Mouse (Mus musculus) hindbrain, embryonic 16.5 days (tissue): ENCODE measurements around the gene Gngt2. TPM values are rescaled to one million over a fixed set of nuclear protein-coding genes. Genes with fewer than 3 reads are reported as not detected.

Experiments
- ATAC-seq: fragments of 200-750 bp; cut with Nextera tagmentation; 2 replicates; pipeline ENCODE4 v1.8.0; 2017; ENCODE audit warnings: moderate TSS enrichment, moderate library complexity
- H3K27ac ChIP-seq: fragments of 300-500 bp; sonication (generic); 2 replicates; pipeline ENCODE4 v1.5.1; 2014; ENCODE audit warnings: low read depth, mild to moderate bottlenecking, control low read depth, low read length, moderate library complexity
- H3K27me3 ChIP-seq: fragments of 300-500 bp; sonication (generic); replicated peaks from 2 replicates; pipeline ENCODE4 v1.6.1; 2014; ENCODE audit warnings: low read length; ENCODE audit not compliant: control insufficient read depth, insufficient read depth
- H3K36me3 ChIP-seq: fragments of 300-500 bp; sonication (generic); 2 replicates; pipeline ENCODE4 v1.6.1; 2014; ENCODE audit warnings: mild to moderate bottlenecking, low read length, moderate library complexity, mixed read lengths; ENCODE audit not compliant: control insufficient read depth, insufficient read depth
- H3K4me1 ChIP-seq: fragments of 300-500 bp; sonication (generic); 2 replicates; pipeline ENCODE4 v1.6.1; 2014; ENCODE audit warnings: low read depth, low read length; ENCODE audit not compliant: control insufficient read depth, insufficient read depth
- H3K4me2 ChIP-seq: fragments of 300-500 bp; sonication (generic); 2 replicates; pipeline ENCODE4 v1.6.1; 2014; ENCODE audit warnings: mild to moderate bottlenecking, low read length, control low read depth, moderate library complexity
- H3K4me3 ChIP-seq: fragments of 300-500 bp; sonication (generic); 2 replicates; pipeline ENCODE4 v1.5.1; 2014; ENCODE audit warnings: mild to moderate bottlenecking, low read length, control low read depth, moderate library complexity
- H3K9ac ChIP-seq: fragments of 300-500 bp; sonication (generic); 2 replicates; pipeline ENCODE4 v1.6.1; 2014; ENCODE audit warnings: low read depth, mild to moderate bottlenecking, control low read depth, low read length, moderate library complexity
- H3K9me3 ChIP-seq: fragments of 300-500 bp; sonication (generic); 2 replicates; pipeline ENCODE4 v1.6.1; 2014; ENCODE audit warnings: mild to moderate bottlenecking, low read length, moderate library complexity; ENCODE audit not compliant: control insufficient read depth
- WGBS: fragments of 180-500 bp; shearing (Covaris S2); extraction: QIAGEN DNeasy Blood & Tissue Kit; methylation state at CpG from one replicate; pipeline ENCODE4 v1.1.7; 2014; 5-methylcytosine and 5-hydroxymethylcytosine counted together
- polyA plus RNA-seq: library from polyadenylated mRNA; unstranded; fragments of >200 nt; fragmentation: Nextera tagmentation; extraction: Ambion mirVana; gene quantifications from 2 replicates; pipeline ENCODE4 v1.2.1, GENCODE M21; 2015

The Gngt2 gene
- polyA plus RNA-seq, 1 experiment from 2014 or later: 3.7 TPM

DNA sequence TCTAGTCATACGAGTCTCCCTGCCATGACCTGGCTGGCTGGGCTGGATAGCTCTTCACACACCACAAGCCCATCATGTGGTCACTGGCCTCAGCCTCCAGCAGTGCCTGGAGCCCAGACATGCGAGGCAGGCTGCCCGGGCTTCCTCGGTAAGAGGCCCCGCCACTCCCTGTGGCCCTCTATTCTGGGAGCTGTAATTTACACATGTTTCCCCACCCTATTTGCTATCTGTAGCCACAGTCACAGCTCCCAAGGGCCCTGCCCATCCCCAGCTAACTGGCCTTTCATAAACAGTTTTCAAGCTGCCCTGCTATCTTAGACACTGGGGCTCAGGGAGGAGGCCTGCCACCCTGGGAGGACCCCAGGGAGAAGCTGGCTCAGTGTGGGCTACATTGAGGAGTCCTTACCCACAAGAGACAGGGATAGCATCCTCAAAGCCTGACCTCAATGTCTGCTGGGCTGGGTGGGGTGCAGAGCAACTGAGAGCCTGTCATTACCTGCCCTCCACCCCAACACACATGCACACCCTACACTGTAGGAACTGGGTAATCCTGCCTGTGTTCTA lies 28.5 kb upstream of the Gngt2 start:
- ATAC-seq: no peak
- 86% methylated on average over 5 of the region's 5 CpGs for WGBS
- Histone ChIP-seq H3K36me3 (no peaks in the 10 kb centered on the region), H3K4me2 (no peak overlapping the region), H3K27me3 (no peaks in the 10 kb centered on the region), H3K4me3 (no peak overlapping the region), H3K9me3 (no peaks in the 10 kb centered on the region), H3K4me1 (no peaks in the 10 kb centered on the region), H3K9ac (no peak overlapping the region), H3K27ac (no peak overlapping the region)

DNA sequence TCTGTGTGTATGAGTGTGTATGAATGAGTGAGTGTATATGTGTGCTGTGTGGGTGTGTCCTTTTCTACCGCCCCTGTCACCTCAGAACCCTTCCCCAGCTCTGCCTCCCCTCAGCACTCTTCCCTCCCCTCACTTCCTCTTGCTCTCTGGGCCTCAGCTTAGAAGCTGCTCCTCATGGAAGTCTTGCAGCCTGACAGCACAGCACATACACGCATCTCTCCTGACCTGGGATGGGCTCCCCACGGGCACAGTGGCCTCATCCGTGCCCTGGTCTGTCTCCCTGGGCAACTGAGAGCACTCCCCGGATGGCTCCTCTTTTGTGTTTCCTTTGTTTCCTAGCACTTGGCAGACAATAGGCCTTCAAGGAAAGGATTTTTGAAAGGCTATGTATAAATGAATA lies 27.4 kb upstream of the Gngt2 start:
- H3K27me3 ChIP-seq: no peaks in the 10 kb centered on the region
- no peak overlapping the region for H3K4me2 ChIP-seq
- H3K4me3 ChIP-seq: no peak overlapping the region
- ATAC-seq: no peak
- H3K36me3 ChIP-seq: no peaks in the 10 kb centered on the region
- no peak overlapping the region for H3K9ac ChIP-seq
- H3K4me1 ChIP-seq: no peaks in the 10 kb centered on the region
- WGBS: 9% methylated on average over 5 of the region's 5 CpGs
- no peaks in the 10 kb centered on the region for H3K9me3 ChIP-seq
- H3K27ac ChIP-seq: no peak overlapping the region

DNA sequence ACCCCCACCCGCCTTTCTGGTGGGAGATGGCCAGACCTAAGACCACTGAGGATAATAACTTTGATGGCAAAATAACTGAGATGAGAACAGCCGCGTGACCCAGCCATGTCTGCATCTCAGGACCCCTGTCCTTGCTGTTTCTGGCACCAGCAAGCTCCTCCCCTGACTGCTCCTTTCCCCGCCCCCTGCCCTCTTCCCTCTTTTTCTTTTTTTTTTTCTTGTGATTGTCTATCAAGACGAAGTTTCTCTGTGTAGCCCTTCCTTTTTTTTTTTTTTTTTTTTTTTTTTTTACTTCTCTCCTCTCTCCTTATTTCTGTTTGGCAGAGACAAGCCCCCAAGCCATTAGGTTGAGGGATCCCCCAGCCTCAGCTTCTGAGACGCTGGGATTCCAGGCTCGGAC lies 26.2 kb upstream of the Gngt2 start:
- no peak for ATAC-seq
- no peaks in the 10 kb centered on the region for H3K36me3 ChIP-seq
- WGBS: 58% methylated on average over 7 of the region's 7 CpGs
- no peak overlapping the region for H3K27ac ChIP-seq
- no peaks in the 10 kb centered on the region for H3K4me1 ChIP-seq
- no peaks in the 10 kb centered on the region for H3K27me3 ChIP-seq
- H3K4me2 ChIP-seq: no peak overlapping the region
- no peak overlapping the region for H3K9ac ChIP-seq
- no peak overlapping the region for H3K4me3 ChIP-seq
- H3K9me3 ChIP-seq: no peaks in the 10 kb centered on the region

DNA sequence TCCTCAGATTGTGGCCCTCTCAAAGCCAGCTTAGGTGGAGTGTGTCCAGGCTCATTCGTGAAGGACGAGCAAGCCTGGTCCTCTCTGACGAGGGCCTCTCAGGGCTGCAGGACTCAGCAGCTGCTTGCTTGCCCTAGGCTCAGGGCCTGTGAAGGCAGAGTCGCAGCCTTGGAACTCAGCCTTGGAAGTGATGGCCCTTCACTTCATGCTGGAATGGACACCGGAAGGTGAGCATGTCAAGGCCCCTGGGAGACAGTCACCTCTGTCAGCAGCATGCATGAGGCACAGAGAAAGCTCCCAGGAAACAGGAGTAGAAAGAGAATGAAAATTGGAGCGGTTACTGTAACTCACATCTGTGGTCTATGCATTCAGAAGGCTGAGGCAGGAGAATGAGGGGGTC lies 25.3 kb upstream of the Gngt2 start:
- Histone ChIP-seq H3K36me3 (no peaks in the 10 kb centered on the region), H3K4me2 (no peak overlapping the region), H3K27ac (no peak overlapping the region), H3K27me3 (no peaks in the 10 kb centered on the region), H3K4me3 (no peak overlapping the region), H3K9ac (no peak overlapping the region), H3K4me1 (no peaks in the 10 kb centered on the region), H3K9me3 (no peaks in the 10 kb centered on the region)
- no peak for ATAC-seq
- 82% methylated on average over 6 of the region's 6 CpGs for WGBS

DNA sequence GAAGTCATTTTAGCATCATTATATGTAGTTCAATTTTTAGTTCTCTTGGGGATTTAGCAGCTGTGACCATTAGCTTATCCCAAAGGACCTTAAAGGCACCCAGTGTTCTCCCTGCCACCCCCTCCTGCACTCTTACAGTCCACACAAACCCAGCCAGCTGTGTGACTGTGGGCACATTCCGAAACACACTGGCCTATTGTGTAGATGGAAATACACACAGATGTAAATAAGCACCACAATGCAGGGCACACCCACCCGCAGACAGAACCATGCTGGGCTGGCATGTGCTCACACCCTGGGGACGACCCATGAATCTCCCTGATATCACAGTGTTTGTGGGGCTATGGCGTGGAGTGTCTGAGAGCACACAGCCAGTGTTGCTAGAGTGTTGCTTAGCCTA lies 24.8 kb upstream of the Gngt2 start:
- no peaks in the 10 kb centered on the region for H3K36me3 ChIP-seq
- H3K4me2 ChIP-seq: no peak overlapping the region
- ATAC-seq: no peak
- H3K9ac ChIP-seq: no peak overlapping the region
- H3K4me1 ChIP-seq: no peaks in the 10 kb centered on the region
- H3K27ac ChIP-seq: no peak overlapping the region
- H3K9me3 ChIP-seq: no peaks in the 10 kb centered on the region
- no peak overlapping the region for H3K4me3 ChIP-seq
- no peaks in the 10 kb centered on the region for H3K27me3 ChIP-seq
- 50% methylated on average over 4 of the region's 4 CpGs for WGBS

DNA sequence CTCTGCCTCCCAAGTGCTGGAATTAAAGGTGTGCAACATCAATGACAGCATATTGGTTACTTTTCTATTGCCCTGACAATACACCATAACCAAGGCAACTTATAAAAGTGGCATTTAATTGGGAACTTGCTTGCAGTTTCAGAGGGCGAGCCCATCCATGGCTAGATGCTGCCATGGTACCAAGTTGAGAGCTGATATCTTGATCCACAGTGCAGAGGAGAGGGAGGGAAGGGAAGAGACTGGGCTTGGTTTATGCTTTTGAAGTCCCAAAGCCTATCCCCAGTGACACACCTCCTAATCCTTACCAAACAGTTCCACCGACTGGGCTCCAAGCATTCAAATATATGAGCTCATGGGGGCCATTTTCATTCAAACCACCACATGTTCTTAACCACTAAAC lies 22.9 kb upstream of the Gngt2 start:
- no peak overlapping the region for H3K4me2 ChIP-seq
- no peaks in the 10 kb centered on the region for H3K4me1 ChIP-seq
- H3K9ac ChIP-seq: no peak overlapping the region
- no peaks in the 10 kb centered on the region for H3K9me3 ChIP-seq
- H3K27me3 ChIP-seq: no peaks in the 10 kb centered on the region
- ATAC-seq: no peak
- no peak overlapping the region for H3K27ac ChIP-seq
- no peak overlapping the region for H3K4me3 ChIP-seq
- H3K36me3 ChIP-seq: no peaks in the 10 kb centered on the region
- 90% methylated on average over 2 of the region's 2 CpGs for WGBS

DNA sequence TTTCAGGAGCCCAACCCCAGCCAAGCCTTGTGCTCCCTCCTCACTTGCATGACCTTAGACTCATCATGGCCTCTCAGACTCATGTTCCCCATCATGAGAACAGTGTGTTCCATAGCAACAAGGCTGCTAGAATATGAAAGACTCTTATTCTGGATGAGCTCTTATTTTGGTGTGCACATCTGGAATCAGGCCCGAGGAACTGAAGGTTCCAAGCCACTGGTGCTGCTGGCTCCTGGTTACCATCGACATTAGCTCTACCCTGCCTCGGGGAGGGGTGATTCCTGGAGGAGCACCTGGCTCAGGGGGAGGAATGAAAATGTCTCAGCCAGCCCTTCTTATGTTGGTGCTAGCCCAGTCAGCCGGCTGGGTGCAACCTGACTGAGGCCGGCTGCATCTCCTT lies 22.2 kb upstream of the Gngt2 start:
- 78% methylated on average over 5 of the region's 5 CpGs for WGBS

DNA sequence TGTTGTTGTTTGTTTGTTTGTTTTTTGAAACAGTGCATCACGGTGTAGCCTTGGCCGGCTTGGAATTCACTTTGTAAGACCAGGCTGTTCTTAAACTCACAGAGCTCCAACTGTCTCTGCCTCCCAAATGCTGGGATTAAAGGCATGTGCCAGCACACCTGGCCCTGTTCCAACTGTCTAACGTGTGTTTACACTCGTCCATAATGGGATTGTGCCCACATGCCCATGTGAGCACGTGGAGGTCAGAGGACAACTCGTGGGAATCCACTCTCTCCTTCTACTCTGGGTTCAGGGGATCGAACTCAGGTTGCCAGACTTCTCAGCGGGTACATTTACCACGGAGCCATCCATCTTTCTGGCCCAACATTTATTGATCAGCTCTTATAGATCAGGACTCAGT lies 21.6 kb upstream of the Gngt2 start:
- Histone ChIP-seq H3K9me3 (no peaks in the 10 kb centered on the region), H3K4me2 (no peak overlapping the region), H3K36me3 (no peaks in the 10 kb centered on the region), H3K4me3 (no peak overlapping the region), H3K27ac (no peak overlapping the region), H3K4me1 (no peaks in the 10 kb centered on the region), H3K9ac (no peak overlapping the region), H3K27me3 (no peaks in the 10 kb centered on the region)
- 74% methylated on average over 9 of the region's 9 CpGs for WGBS
- ATAC-seq: no peak

More for the DNA sequence above, 22.2 kb upstream of the Gngt2 start:
- Histone ChIP-seq H3K9ac (no peak overlapping the region), H3K4me2 (no peak overlapping the region), H3K27ac (no peak overlapping the region), H3K4me3 (no peak overlapping the region), H3K27me3 (no peaks in the 10 kb centered on the region), H3K4me1 (no peaks in the 10 kb centered on the region), H3K9me3 (no peaks in the 10 kb centered on the region), H3K36me3 (no peaks in the 10 kb centered on the region)
- no peak for ATAC-seq

DNA sequence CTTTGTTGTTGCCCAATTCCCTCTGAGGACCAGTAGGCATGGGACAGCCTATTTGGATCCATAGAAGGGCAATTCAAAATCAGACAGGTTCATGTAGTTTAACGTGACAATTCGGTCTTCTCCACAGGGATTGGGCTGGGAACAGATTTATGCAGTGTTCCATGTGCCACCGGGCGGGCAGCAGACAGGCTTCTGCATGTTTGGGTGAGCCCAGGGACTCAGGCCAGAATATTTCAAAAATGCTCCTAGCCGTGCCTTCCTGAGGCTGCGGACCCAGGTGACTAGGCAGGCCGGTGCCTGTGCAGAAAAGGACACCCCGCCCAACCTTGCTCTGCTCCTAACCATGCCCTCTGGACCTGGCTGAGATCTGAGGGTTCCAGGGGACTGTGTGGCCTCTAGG lies 17.9 kb upstream of the Gngt2 start:
- no peaks in the 10 kb centered on the region for H3K9me3 ChIP-seq
- no peak overlapping the region for H3K27ac ChIP-seq
- H3K27me3 ChIP-seq: no peaks in the 10 kb centered on the region; the same call in none of the 2 replicates
- H3K9ac ChIP-seq: no peak overlapping the region
- H3K4me3 ChIP-seq: no peak overlapping the region
- no peak overlapping the region for H3K4me2 ChIP-seq
- no peaks in the 10 kb centered on the region for H3K36me3 ChIP-seq
- H3K4me1 ChIP-seq: peaks cover 3% of the 10 kb centered on the region; the same call in 1 of the 2 replicates
- 89% methylated on average over 8 of the region's 8 CpGs for WGBS
- no peak for ATAC-seq

DNA sequence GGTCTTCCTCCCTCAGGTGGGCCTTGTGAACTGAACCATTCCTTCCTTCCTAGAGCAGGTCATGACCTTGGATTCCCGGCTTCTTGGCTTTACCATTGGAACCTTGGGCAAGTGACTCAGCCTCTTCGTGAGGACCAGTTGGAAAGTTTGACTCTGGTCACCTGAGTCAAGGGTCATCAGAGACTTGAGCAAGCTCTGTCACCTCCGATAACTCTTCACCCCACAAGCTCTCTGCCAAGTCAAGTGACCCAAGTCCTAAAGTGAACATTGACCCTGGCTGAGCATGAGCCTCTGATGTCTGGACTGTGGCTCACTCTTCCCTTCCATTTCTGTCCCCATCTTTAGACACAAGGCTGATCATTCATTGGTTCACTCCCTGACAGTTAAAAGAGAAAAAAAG lies 15.5 kb upstream of the Gngt2 start:
- H3K9ac ChIP-seq: no peak overlapping the region
- H3K9me3 ChIP-seq: no peaks in the 10 kb centered on the region
- H3K27ac ChIP-seq: no peak overlapping the region
- WGBS: 95% methylated on average over 3 of the region's 3 CpGs
- H3K4me3 ChIP-seq: no peak overlapping the region
- peaks cover 10% of the 10 kb centered on the region for H3K4me1 ChIP-seq
- no peak overlapping the region for H3K4me2 ChIP-seq
- H3K27me3 ChIP-seq: peaks cover 11% of the 10 kb centered on the region
- ATAC-seq: no peak
- no peaks in the 10 kb centered on the region for H3K36me3 ChIP-seq
